Mouse (Mus musculus) kidney, postnatal 0 days (tissue): Measurements from ENCODE around the gene Nfix. TPM values are rescaled to one million over a fixed set of nuclear protein-coding genes. Genes with fewer than 3 reads are reported as not detected.
A peak's percentile ranks its signal among the peaks of the same experiment; 100 is the strongest.
"Not testable (repeated sequence)": the region's sequence is repeated elsewhere in the genome, so short reads cannot be mapped to it uniquely, and the experiment has no call there.

Experiments used
- ATAC-seq: fragments of 200-750 bp; cut with Nextera tagmentation; replicated peaks from 2 replicates; pipeline ENCODE4 v1.8.0; 2017; ENCODE audit warnings: low read depth, moderate number of reproducible peaks, moderate TSS enrichment, moderate library complexity; ENCODE audit not compliant: low FRiP score
- DNase-seq: peaks from one replicate; pipeline ENCODE4 v3.0.0-alpha.2; 2016; ENCODE audit warnings: low spot score
- H3K27ac ChIP-seq: fragments of 300-500 bp; sonication (generic); 2 replicates; pipeline ENCODE4 v1.5.1; 2014; ENCODE audit warnings: mild to moderate bottlenecking
- H3K27me3 ChIP-seq: fragments of 300-500 bp; sonication (generic); 2 replicates; pipeline ENCODE4 v1.6.1; 2014; ENCODE audit warnings: low read length, mixed read lengths; ENCODE audit not compliant: insufficient read depth
- H3K36me3 ChIP-seq: fragments of 300-500 bp; sonication (generic); 2 replicates; pipeline ENCODE4 v1.6.1; 2014; ENCODE audit warnings: low read length, mixed read lengths; ENCODE audit not compliant: insufficient read depth
- H3K4me1 ChIP-seq: fragments of 300-500 bp; sonication (generic); replicated peaks from 2 replicates; pipeline ENCODE4 v1.6.1; 2014; ENCODE audit warnings: antibody characterized with exemption, low read length, mixed read lengths; ENCODE audit not compliant: insufficient read depth
- H3K4me2 ChIP-seq: fragments of 300-500 bp; sonication (generic); 2 replicates; pipeline ENCODE4 v1.6.1; 2014; ENCODE audit warnings: mild to moderate bottlenecking, low read length, moderate library complexity, mixed read lengths
- H3K4me3 ChIP-seq: fragments of 300-500 bp; sonication (generic); replicated peaks from 2 replicates; pipeline ENCODE4 v1.5.1; 2014; ENCODE audit warnings: low read depth, low read length
- H3K9ac ChIP-seq: fragments of 300-500 bp; sonication (generic); 2 replicates; pipeline ENCODE4 v1.6.1; 2014; ENCODE audit warnings: low read depth, low read length
- H3K9me3 ChIP-seq: fragments of 300-500 bp; sonication (generic); replicated peaks from 2 replicates; pipeline ENCODE4 v1.6.1; 2016; ENCODE audit warnings: low read length, inconsistent platforms, mixed read lengths
- CTCF ChIP-seq: IDR thresholded peaks from 2 replicates; pipeline ENCODE4 v1.5.1; 2016; ENCODE audit warnings: antibody characterized with exemption, low read depth, mild to moderate bottlenecking, moderate library complexity
- WGBS: fragments of 180-500 bp; shearing (Covaris S2); extraction: QIAGEN DNeasy Blood & Tissue Kit; methylation state at CpG from one replicate; pipeline ENCODE4 v1.1.7; 2014; 5-methylcytosine and 5-hydroxymethylcytosine counted together
- polyA plus RNA-seq: library from polyadenylated mRNA; unstranded; fragments of >200 nt; fragmentation: Nextera tagmentation; extraction: Ambion mirVana; gene quantifications from 2 replicates; pipeline ENCODE4 v1.2.1, GENCODE M21; 2015

The Nfix gene
- polyA plus RNA-seq, 1 experiment from 2014 or later = 21.1 TPM

DNA sequence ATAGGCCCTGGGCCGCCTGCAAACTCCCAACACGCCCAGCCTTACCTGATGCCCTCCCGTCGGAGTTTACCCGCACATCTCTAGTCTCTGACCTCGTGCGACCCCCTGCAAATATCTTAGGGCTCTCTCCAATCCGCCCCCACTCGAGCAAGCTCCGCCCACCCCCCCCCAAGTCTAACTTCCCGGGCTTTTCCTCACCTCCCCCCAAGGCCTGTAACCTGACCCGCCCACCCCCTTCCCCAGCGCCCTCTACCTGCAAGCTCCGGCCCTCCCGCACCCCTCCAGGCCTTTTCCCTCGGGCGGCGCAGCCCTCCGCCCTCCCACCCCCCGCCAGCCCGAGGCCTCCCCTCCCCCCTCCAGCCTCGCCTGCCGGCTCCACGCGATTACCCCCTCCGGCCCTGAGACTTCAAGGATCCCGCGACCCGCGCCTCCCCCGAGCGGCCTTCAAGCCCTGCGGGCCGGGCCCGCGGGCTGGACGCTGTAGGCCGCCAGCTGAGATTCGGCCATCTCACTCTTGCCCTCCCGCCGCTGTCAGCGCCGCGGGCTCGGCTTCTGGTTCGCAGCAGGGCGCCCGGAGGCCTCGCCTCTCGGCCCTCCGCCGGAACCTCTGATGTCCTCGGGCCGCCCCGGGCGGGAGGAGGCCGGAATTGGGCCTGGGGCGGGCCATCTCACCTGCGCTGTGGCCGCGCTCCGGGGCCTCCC lies 113.0 kb downstream of the Nfix start:
- peak overlapping the region; percentile 95 for H3K27ac ChIP-seq
- H3K4me2 ChIP-seq = peak overlapping the region; percentile 82
- ATAC-seq = peak; percentile 17; the same call in 1 of the 2 replicates
- peaks cover 27% of the 10 kb centered on the region for H3K4me1 ChIP-seq
- H3K27me3 ChIP-seq = no peaks in the 10 kb centered on the region
- H3K36me3 ChIP-seq = peaks cover 2% of the 10 kb centered on the region; the same call in 1 of the 2 replicates
- DNase-seq = peak; percentile 64
- no peak; the same call in 1 of the 2 replicates for TF ChIP-seq CTCF
- H3K9me3 ChIP-seq = no peaks in the 10 kb centered on the region
- peak overlapping the region; percentile 97 for H3K9ac ChIP-seq
- 1% methylated on average over 50 of the region's 62 CpGs for WGBS
- peak overlapping the region; percentile 100 for H3K4me3 ChIP-seq

DNA sequence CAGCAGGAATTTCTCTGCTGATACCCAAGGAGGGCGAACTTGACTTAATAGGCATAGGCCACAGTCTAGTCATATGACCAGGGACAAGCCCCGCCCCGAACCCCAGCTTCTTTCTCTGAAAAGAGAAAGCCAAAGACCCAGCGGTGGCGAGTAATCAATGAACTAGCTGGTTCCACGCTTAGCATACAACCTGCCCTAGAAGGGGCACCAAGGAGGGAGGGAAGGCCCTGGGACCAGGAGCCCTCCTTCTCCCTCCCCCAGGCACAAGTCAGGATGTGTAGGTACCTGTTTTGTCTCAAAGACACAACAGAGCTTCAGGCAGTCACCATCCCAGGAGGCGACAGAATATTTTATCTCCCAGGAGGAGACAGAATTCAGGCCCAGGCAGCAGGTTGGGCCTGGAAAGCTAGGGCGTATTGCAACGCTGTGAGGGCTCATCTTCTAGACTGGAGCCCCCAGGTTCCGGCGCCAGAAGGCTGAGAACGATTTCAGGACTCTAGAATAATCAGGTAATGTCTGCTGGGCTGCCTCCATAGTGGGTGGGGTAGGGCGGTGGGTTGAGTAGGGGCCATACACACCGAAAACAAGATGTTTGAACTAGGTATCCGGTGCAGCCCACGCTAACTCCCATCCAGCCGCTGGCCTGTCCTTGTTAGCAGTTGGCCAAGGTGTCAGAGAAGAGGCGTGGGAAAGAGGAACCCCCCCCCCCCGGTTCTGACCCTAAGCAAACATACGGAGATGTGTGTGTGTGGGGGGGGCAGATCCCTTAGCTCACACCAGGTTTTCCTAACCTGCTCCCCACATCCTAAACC lies 113.7 kb downstream of the Nfix start, which contains the start of gene Trmt1:
TSS of gene Trmt1 (plus strand) at position 117 of the 812 bp plus-strand sequence.
- H3K4me2 ChIP-seq = peak within 1 kb of the TSS; percentile 82
- H3K27me3 ChIP-seq = no peaks in the 10 kb centered on the region
- 9% methylated on average over 20 of the region's 20 CpGs for WGBS
- H3K4me1 ChIP-seq = peaks cover 27% of the 10 kb centered on the region
- peak within 1 kb of the TSS; percentile 95 for H3K27ac ChIP-seq
- no peaks in the 10 kb centered on the region for H3K9me3 ChIP-seq
- H3K4me3 ChIP-seq = peak within 1 kb of the TSS; percentile 100
- no peak for TF ChIP-seq CTCF
- ATAC-seq = no peak
- peak; percentile 46 for DNase-seq
- H3K36me3 ChIP-seq = no peaks in the 10 kb centered on the region
- H3K9ac ChIP-seq = peak within 1 kb of the TSS; percentile 97

DNA sequence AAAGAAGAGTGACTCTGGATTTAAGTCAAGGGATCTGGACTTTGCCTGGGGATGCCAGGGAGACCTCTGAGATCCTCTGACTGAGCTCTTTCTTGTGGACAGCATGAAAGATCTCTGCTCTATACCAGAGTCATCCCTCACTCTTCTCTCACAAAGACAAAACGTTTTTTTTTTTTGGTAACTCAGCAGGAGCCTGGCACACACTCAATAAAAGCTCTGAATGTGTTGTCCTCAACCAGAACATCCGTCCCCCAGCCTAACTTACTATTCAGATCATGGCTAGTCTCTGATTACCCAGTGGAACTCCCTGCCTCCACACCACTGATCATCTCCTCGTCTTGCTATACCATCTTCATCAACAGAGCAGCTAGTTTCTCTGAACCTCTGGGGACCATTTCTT lies 115.6 kb downstream of the Nfix start:
- ATAC-seq (no peak), DNase-seq (no peak)
- peaks cover 19% of the 10 kb centered on the region for H3K4me1 ChIP-seq
- no peaks in the 10 kb centered on the region for H3K27me3 ChIP-seq
- H3K27ac ChIP-seq = no peak overlapping the region
- H3K9me3 ChIP-seq = no peaks in the 10 kb centered on the region
- 55% methylated on average over 3 of the region's 3 CpGs for WGBS
- TF ChIP-seq CTCF = no peak
- no peak overlapping the region for H3K4me2 ChIP-seq
- H3K9ac ChIP-seq = no peak overlapping the region
- H3K4me3 ChIP-seq = no peak overlapping the region
- H3K36me3 ChIP-seq = no peaks in the 10 kb centered on the region

DNA sequence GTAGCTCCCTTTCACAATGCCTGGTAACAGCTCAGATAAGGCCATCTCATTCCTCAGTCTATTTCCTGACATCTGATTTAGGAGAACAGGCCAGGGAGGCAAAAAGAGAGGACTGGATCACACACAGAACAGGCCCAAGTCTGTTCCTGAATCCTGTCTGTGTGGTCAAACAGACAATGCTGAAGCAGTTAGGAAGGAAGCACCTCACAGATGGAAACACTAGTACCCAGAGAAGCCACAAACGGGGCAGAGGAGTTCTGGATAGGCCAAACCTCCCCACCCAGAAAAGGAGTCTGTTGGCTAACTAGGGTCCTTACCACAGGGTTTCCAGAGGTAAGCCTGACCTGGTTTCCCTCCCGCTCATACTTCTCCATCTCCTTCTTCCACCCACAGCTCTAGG lies 117.9 kb downstream of the Nfix start:
- Histone ChIP-seq H3K9ac (no peak overlapping the region), H3K27ac (no peak overlapping the region), H3K27me3 (no peaks in the 10 kb centered on the region), H3K4me2 (no peak overlapping the region), H3K36me3 (no peaks in the 10 kb centered on the region), H3K4me1 (peaks cover 15% of the 10 kb centered on the region), H3K9me3 (no peaks in the 10 kb centered on the region), H3K4me3 (no peak overlapping the region)
- no peak for DNase-seq
- ATAC-seq = no peak
- 75% methylated on average over 2 of the region's 2 CpGs for WGBS
- no peak for TF ChIP-seq CTCF

DNA sequence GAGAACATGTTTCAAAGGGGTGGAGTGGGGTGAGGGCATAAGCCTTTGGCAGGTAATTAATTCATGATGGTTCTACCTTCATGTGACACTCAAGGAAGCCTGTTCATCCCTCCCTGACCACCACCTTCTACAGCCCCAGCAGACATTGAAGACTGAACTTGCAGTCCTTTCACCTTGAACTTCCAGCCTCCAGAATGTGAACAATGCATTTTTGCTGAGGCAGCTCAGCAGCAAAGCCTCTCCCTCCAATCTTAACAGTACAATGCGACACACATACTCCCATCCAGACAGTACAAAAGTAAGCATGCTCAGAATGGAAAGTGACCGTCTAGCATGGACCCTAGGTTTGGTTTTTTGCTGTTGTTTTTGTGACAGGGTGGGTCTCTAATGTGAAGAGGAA lies 118.7 kb downstream of the Nfix start:
- H3K4me1 ChIP-seq = peaks cover 13% of the 10 kb centered on the region
- ATAC-seq = no peak
- no peak overlapping the region for H3K4me3 ChIP-seq
- DNase-seq = no peak
- WGBS = 84% methylated on average over 2 of the region's 2 CpGs
- no peak overlapping the region for H3K9ac ChIP-seq
- H3K4me2 ChIP-seq = no peak overlapping the region
- no peak overlapping the region for H3K27ac ChIP-seq
- 0 out of 2 replicates have a peak, but pooled peaks cover under 1% of the 10 kb centered on the region for H3K36me3 ChIP-seq
- no peak for TF ChIP-seq CTCF
- no peaks in the 10 kb centered on the region for H3K9me3 ChIP-seq
- H3K27me3 ChIP-seq = no peaks in the 10 kb centered on the region

DNA sequence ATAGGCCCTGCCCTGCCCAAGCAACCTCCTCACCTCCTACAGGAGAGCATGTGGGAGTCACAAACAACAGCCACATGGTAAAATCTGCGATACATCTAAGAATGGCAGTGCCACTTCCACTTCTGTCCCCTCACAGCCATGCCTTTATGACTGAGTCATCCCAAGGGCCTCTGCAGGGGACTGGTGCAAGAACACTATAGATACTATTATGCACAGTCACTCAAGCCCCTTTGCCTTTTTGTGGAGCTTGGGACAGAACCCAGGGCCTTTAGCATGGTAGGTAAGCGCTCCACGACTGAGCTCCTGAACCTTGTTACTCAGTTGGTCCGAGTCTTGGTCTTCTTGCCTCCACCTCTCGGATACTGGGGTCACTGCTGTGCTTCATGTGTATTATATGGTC lies 122.8 kb downstream of the Nfix start:
- Histone ChIP-seq H3K4me1 (no peaks in the 10 kb centered on the region), H3K9ac (no peak overlapping the region), H3K27ac (no peak overlapping the region), H3K4me2 (no peak overlapping the region), H3K27me3 (no peaks in the 10 kb centered on the region), H3K4me3 (no peak overlapping the region), H3K36me3 (peaks cover 34% of the 10 kb centered on the region), H3K9me3 (no peaks in the 10 kb centered on the region)
- TF ChIP-seq CTCF = no peak
- no peak for ATAC-seq
- no peak for DNase-seq
- WGBS = 84% methylated on average over 5 of the region's 5 CpGs

DNA sequence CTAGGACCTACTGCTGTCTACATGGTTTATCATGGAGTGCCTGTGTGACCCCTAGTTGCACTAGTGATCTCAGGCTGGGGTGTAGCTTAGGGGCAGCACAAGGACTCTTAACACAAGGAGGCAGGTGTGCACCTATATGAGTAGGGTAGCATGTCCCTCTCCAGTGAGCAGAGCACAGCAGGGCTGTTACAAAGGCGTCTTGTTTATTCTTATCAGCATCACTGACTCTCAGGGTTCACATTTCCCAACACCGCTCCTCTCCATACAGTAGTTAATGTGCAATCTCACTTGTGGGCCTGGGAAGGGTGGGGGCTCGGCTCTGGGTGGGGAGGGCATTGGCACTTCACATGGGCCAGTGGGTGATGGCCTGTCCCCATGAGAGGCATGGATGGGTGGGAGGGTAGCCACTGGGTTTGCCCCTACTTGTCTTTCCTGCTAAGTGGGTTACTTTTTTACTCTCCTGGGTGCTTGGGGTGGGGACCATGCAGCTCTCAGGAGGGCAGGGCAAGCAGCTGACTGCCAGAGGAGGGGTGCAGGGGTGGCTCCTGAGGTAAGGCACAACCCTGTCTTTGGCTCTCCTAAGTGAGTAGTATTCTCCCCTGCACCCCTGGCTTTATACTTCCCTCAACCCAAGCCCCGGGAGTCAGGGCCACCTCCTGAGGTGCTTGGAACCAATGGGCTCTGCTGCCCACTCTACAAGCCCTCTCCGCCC lies 129.7 kb downstream of the Nfix start:
- DNase-seq, H3K27me3 ChIP-seq, H3K4me3 ChIP-seq, H3K4me2 ChIP-seq, H3K4me1 ChIP-seq, H3K9me3 ChIP-seq, H3K9ac ChIP-seq: not testable (repeated sequence)
- 51% methylated on average over 5 of the region's 5 CpGs for WGBS
- H3K36me3 ChIP-seq = peaks cover 26% of the 10 kb centered on the region
- H3K27ac ChIP-seq = peak overlapping the region; percentile 69
- ATAC-seq = peak; percentile 52
